Mouse (Mus musculus) heart, postnatal 36 days (tissue): ENCODE results near the gene Srprb. TPM values are rescaled to one million over a fixed set of nuclear protein-coding genes. Genes with fewer than 3 reads are reported as not detected.
A peak's percentile ranks its signal among the peaks of the same experiment; 100 is the strongest.

Experiments used
- DNase-seq, 2 experiments: peaks; one replicate each; pipeline ENCODE4 v3.0.0; 2021 to 2022
- intact Hi-C: fragments of 180-260 bp; cut with DNase I; formaldehyde crosslinking; loops from one replicate; pipeline ENCODE4 v1.15.1; 2025
- total RNA-seq, 2 experiments: library from RNA; stranded (reverse); gene quantifications; 2 replicates each; pipeline ENCODE4 v1.2.3; 2021

Gene Srprb
- 10 to 100 TPM; 16.0 to 16.6 TPM for total RNA-seq

- intact Hi-C loops, result loop anchor here (5.0 to 10.0 kb wide), 3 partner anchors 166 to 801 kb away; partner anchors contain the start of genes Cdv3 and Nphp3
Measured at GRCm38 (mm10) chr9:103201561-103202260, at the start of gene Srprb. Srprb (minus strand) TSS chr9:103202137.

GRCm38 (mm10) chr9:103248618-103249017, 46.7 kb upstream of the Srprb start:
- DNase-seq, result no peak
- intact Hi-C loops, result no loop called here

More at GRCm38 (mm10) chr9:103201561-103202260, at the start of gene Srprb:
- peak; percentile 91 to 94 for DNase-seq

GRCm38 (mm10) chr9:103246526-103247168, 44.7 kb upstream of the Srprb start:
- intact Hi-C loops, result no loop called here

GRCm38 (mm10) chr9:103243640-103244039, 41.7 kb upstream of the Srprb start:
- no peak for DNase-seq
- intact Hi-C loops, result no loop called here

More at GRCm38 (mm10) chr9:103246526-103247168, 44.7 kb upstream of the Srprb start:
- DNase-seq, result no peak

- no peak for DNase-seq
- intact Hi-C loops, result no loop called here
Measured at GRCm38 (mm10) chr9:103241206-103241605, 39.3 kb upstream of the Srprb start.

GRCm38 (mm10) chr9:103239471-103239870, 37.5 kb upstream of the Srprb start:
- DNase-seq, result no peak
- intact Hi-C loops, result no loop called here

GRCm38 (mm10) chr9:103234565-103235165, 32.7 kb upstream of the Srprb start:
- intact Hi-C loops, result no loop called here
- no peak for DNase-seq

- intact Hi-C loops, result no loop called here
- DNase-seq, result no peak
Measured at GRCm38 (mm10) chr9:103234059-103234458, 32.1 kb upstream of the Srprb start.

- intact Hi-C loops, result no loop called here
- DNase-seq, result no peak
Measured at GRCm38 (mm10) chr9:103233006-103233395, 31.1 kb upstream of the Srprb start.

GRCm38 (mm10) chr9:103232232-103233005, 30.5 kb upstream of the Srprb start:
- DNase-seq, result no peak
- intact Hi-C loops, result no loop called here

GRCm38 (mm10) chr9:103230151-103230951, 28.4 kb upstream of the Srprb start, which contains the start of the genes Gm20425 and Trf:
Gm20425 (minus strand) TSS chr9:103230307.
Trf (minus strand) TSS chr9:103230444.
- peak; percentile 51 to 56 for DNase-seq
- intact Hi-C loops, result no loop called here

- no peak for DNase-seq
- intact Hi-C loops, result loop anchor here (5.0 kb wide), 1 partner anchor 73 kb away; no protein-coding TSS in a partner anchor
Measured at GRCm38 (mm10) chr9:103229037-103229867, 27.3 kb upstream of the Srprb start.

GRCm38 (mm10) chr9:103228370-103229003, 26.6 kb upstream of the Srprb start:
- intact Hi-C loops, result loop anchor here (5.0 kb wide), 1 partner anchor 74 kb away; no protein-coding TSS in a partner anchor
- DNase-seq, result no peak

GRCm38 (mm10) chr9:103227760-103228159, 25.8 kb upstream of the Srprb start:
- DNase-seq, result no peak
- intact Hi-C loops, result loop anchor here (5.0 kb wide), 1 partner anchor 75 kb away; no protein-coding TSS in a partner anchor

GRCm38 (mm10) chr9:103226806-103227205, 24.9 kb upstream of the Srprb start:
- DNase-seq, result no peak
- intact Hi-C loops, result loop anchor here (5.0 kb wide), 1 partner anchor 75 kb away; no protein-coding TSS in a partner anchor

- DNase-seq, result no peak
- intact Hi-C loops, result loop anchor here (5.0 kb wide), 1 partner anchor 77 kb away; no protein-coding TSS in a partner anchor
Measured at GRCm38 (mm10) chr9:103225464-103225863, 23.5 kb upstream of the Srprb start.

- DNase-seq, result no peak
- intact Hi-C loops, result loop anchor here (5.0 kb wide), 1 partner anchor 78 kb away; no protein-coding TSS in a partner anchor
Measured at GRCm38 (mm10) chr9:103224721-103225120, 22.8 kb upstream of the Srprb start.

GRCm38 (mm10) chr9:103214281-103214680, 12.3 kb upstream of the Srprb start:
- intact Hi-C loops, result no loop called here
- no peak for DNase-seq
